Mouse (Mus musculus) neutrophil, adult 59 days (primary cell): ENCODE results near the gene Amtn. TPM values are rescaled to one million over a fixed set of nuclear protein-coding genes. Genes with fewer than 3 reads are reported as not detected.

Experiments
- total RNA-seq, 2 experiments: library from RNA; stranded (reverse); gene quantifications; 1 replicate in 1 of 2; 2 replicates in 1 of 2; pipeline ENCODE4 v1.2.4; 2023

The Amtn gene
- total RNA-seq: not detected

GRCm38 (mm10) chr5:88375808-88376207, at the start of gene Amtn:
Amtn (plus strand) TSS chr5:88376108.

Other genes starting within 250 kb of the Amtn start
- gene Gm11115, start 222.0 kb upstream of the Amtn start, total RNA-seq: not detected
- gene Gm7714, start 107.2 kb upstream of the Amtn start, total RNA-seq: not detected
- gene Prol1, start 58.8 kb upstream of the Amtn start, total RNA-seq: not detected
- gene Ambn, start 79.9 kb downstream of the Amtn start, total RNA-seq: not detected
- not detected for gene Enam, start 111.9 kb downstream of the Amtn start, total RNA-seq
- 100 to 1,000 TPM in 1 of 2 experiments, 10 to 100 TPM in 1; 31.4 to 221 TPM for gene Jchain, start 151.8 kb downstream of the Amtn start, total RNA-seq
- gene Utp3, start 178.4 kb downstream of the Amtn start, total RNA-seq: 10 to 100 TPM; 26.5 to 33.7 TPM
- 1 to 10 TPM; 7.8 to 8.4 TPM for gene Rufy3, start 188.9 kb downstream of the Amtn start, total RNA-seq